Mouse (Mus musculus) limb, embryonic 12.5 days (tissue): Measurements from ENCODE around the gene Sel1l3. TPM values are rescaled to one million over a fixed set of nuclear protein-coding genes. Genes with fewer than 3 reads are reported as not detected.
A peak's percentile ranks its signal among the peaks of the same experiment; 100 is the strongest.

ENCODE experiments used
- ATAC-seq: fragments of 200-750 bp; cut with Nextera tagmentation; 2 replicates; pipeline ENCODE4 v1.8.0; 2017; ENCODE audit warnings: low read depth, moderate TSS enrichment; ENCODE audit not compliant: insufficient number of reproducible peaks, insufficient read depth, low FRiP score, low TSS enrichment
- H3K27ac ChIP-seq: fragments of 300-500 bp; sonication (generic); 2 replicates; pipeline ENCODE4 v1.5.1; 2016; ENCODE audit warnings: mild to moderate bottlenecking, moderate library complexity
- H3K27me3 ChIP-seq: fragments of 300-500 bp; sonication (generic); 2 replicates; pipeline ENCODE4 v1.6.1; 2016; ENCODE audit warnings: mild to moderate bottlenecking, moderate library complexity
- H3K36me3 ChIP-seq: fragments of 300-500 bp; sonication (generic); 2 replicates; pipeline ENCODE4 v1.6.1; 2016; ENCODE audit warnings: mild to moderate bottlenecking, moderate library complexity
- H3K4me1 ChIP-seq: fragments of 300-500 bp; sonication (generic); replicated peaks from 2 replicates; pipeline ENCODE4 v1.6.1; 2016
- H3K4me2 ChIP-seq: fragments of 300-500 bp; sonication (generic); 2 replicates; pipeline ENCODE4 v1.6.1; 2016; ENCODE audit warnings: mild to moderate bottlenecking, moderate library complexity
- H3K4me3 ChIP-seq: fragments of 300-500 bp; sonication (generic); replicated peaks from 2 replicates; pipeline ENCODE4 v1.5.1; 2016; ENCODE audit warnings: mild to moderate bottlenecking
- H3K9ac ChIP-seq: fragments of 300-500 bp; sonication (generic); replicated peaks from 2 replicates; pipeline ENCODE4 v1.6.1; 2016; ENCODE audit warnings: mild to moderate bottlenecking, moderate library complexity
- H3K9me3 ChIP-seq: fragments of 300-500 bp; sonication (generic); 2 replicates; pipeline ENCODE4 v1.6.1; 2016; ENCODE audit warnings: mild to moderate bottlenecking, moderate library complexity
- WGBS: fragments of 180-500 bp; shearing (Covaris S2); methylation state at CpG from one replicate; pipeline ENCODE4 v1.1.7; 2016; 5-methylcytosine and 5-hydroxymethylcytosine counted together
- polyA plus RNA-seq: library from polyadenylated mRNA; unstranded; fragments of >200 nt; fragmentation: Nextera tagmentation; extraction: Ambion mirVana; gene quantifications from 2 replicates; pipeline ENCODE4 v1.2.1, GENCODE M21; 2016

The Sel1l3 gene
- polyA plus RNA-seq, result 1.3 and 1.4 TPM in 2 replicates

- peaks cover 17% of the 10 kb centered on the region; the same call in 1 of the 2 replicates for H3K4me1 ChIP-seq
- under 1% methylated on average over 24 of the region's 29 CpGs for WGBS
- peak within 1 kb of the TSS; percentile 69 for H3K4me3 ChIP-seq
- H3K9me3 ChIP-seq, result no peaks in the 10 kb centered on the region
- no peaks in the 10 kb centered on the region for H3K36me3 ChIP-seq
- ATAC-seq, result no peak
- H3K4me2 ChIP-seq, result peak within 1 kb of the TSS; percentile 99
- peaks cover 63% of the 10 kb centered on the region for H3K27me3 ChIP-seq
- no peak within 1 kb of the TSS for H3K27ac ChIP-seq
- peak within 1 kb of the TSS; percentile 65 for H3K9ac ChIP-seq
These were observed at the start of gene Sel1l3 for GRCm38 (mm10) chr5:53213711-53214352. Sel1l3 (minus strand) TSS chr5:53213927.

GRCm38 (mm10) chr5:53261999-53262398, 48.3 kb upstream of the Sel1l3 start:
- no peak overlapping the region for H3K4me3 ChIP-seq
- no peak overlapping the region for H3K27ac ChIP-seq
- H3K9me3 ChIP-seq, result no peaks in the 10 kb centered on the region
- H3K4me2 ChIP-seq, result no peak overlapping the region
- 77% methylated on average over 10 of the region's 10 CpGs for WGBS
- H3K4me1 ChIP-seq, result peaks cover 17% of the 10 kb centered on the region
- H3K36me3 ChIP-seq, result no peaks in the 10 kb centered on the region
- no peak for ATAC-seq
- H3K27me3 ChIP-seq, result peaks cover 21% of the 10 kb centered on the region; the same call in 1 of the 2 replicates
- H3K9ac ChIP-seq, result no peak overlapping the region

GRCm38 (mm10) chr5:53259894-53260293, 46.2 kb upstream of the Sel1l3 start:
- WGBS, result 60% methylated on average over 5 of the region's 5 CpGs
- Histone ChIP-seq H3K9me3 (no peaks in the 10 kb centered on the region), H3K9ac (no peak overlapping the region), H3K4me3 (no peak overlapping the region), H3K4me1 (peaks cover 14% of the 10 kb centered on the region), H3K27ac (no peak overlapping the region), H3K27me3 (peaks cover 29% of the 10 kb centered on the region; the same call in 1 of the 2 replicates), H3K4me2 (no peak overlapping the region), H3K36me3 (no peaks in the 10 kb centered on the region)
- no peak for ATAC-seq

- Histone ChIP-seq H3K4me1 (peaks cover 14% of the 10 kb centered on the region), H3K9me3 (no peaks in the 10 kb centered on the region), H3K9ac (peak overlapping the region; percentile 47; the same call in 1 of the 2 replicates), H3K36me3 (no peaks in the 10 kb centered on the region), H3K27ac (no peak overlapping the region), H3K27me3 (peaks cover 29% of the 10 kb centered on the region; the same call in 1 of the 2 replicates), H3K4me2 (peak overlapping the region; percentile 80), H3K4me3 (peak overlapping the region; percentile 38)
- whole genome bisulfite sequencing, result 2% methylated on average over 29 of the region's 29 CpGs
- ATAC-seq, result no peak
These were observed 44.5 kb upstream of the Sel1l3 start for GRCm38 (mm10) chr5:53258038-53258786.

GRCm38 (mm10) chr5:53254821-53255220, 41.1 kb upstream of the Sel1l3 start:
- H3K9ac ChIP-seq, result no peak overlapping the region
- H3K9me3 ChIP-seq, result no peaks in the 10 kb centered on the region
- ATAC-seq, result no peak
- H3K4me1 ChIP-seq, result peaks cover 14% of the 10 kb centered on the region
- H3K4me2 ChIP-seq, result no peak overlapping the region
- peaks cover 29% of the 10 kb centered on the region; the same call in 1 of the 2 replicates for H3K27me3 ChIP-seq
- H3K36me3 ChIP-seq, result no peaks in the 10 kb centered on the region
- WGBS, result 74% methylated on average over 3 of the region's 3 CpGs
- no peak overlapping the region for H3K4me3 ChIP-seq
- H3K27ac ChIP-seq, result no peak overlapping the region

GRCm38 (mm10) chr5:53254154-53254553, 40.4 kb upstream of the Sel1l3 start:
- H3K9ac ChIP-seq, result no peak overlapping the region
- no peak overlapping the region for H3K4me3 ChIP-seq
- no peak for ATAC-seq
- no peaks in the 10 kb centered on the region for H3K9me3 ChIP-seq
- no peak overlapping the region for H3K27ac ChIP-seq
- H3K27me3 ChIP-seq, result peaks cover 27% of the 10 kb centered on the region; the same call in 1 of the 2 replicates
- no peak overlapping the region for H3K4me2 ChIP-seq
- H3K4me1 ChIP-seq, result peaks cover 20% of the 10 kb centered on the region
- no peaks in the 10 kb centered on the region for H3K36me3 ChIP-seq
- WGBS, result 84% methylated on average over 5 of the region's 5 CpGs

GRCm38 (mm10) chr5:53249431-53250061, 35.8 kb upstream of the Sel1l3 start:
- Histone ChIP-seq H3K27ac (no peak overlapping the region), H3K9me3 (no peaks in the 10 kb centered on the region), H3K27me3 (no peaks in the 10 kb centered on the region), H3K4me1 (peaks cover 6% of the 10 kb centered on the region; the same call in 1 of the 2 replicates), H3K4me2 (no peak overlapping the region), H3K36me3 (no peaks in the 10 kb centered on the region), H3K9ac (no peak overlapping the region), H3K4me3 (no peak overlapping the region)
- 37% methylated on average over 4 of the region's 4 CpGs for WGBS
- no peak for ATAC-seq

GRCm38 (mm10) chr5:53248499-53248898, 34.8 kb upstream of the Sel1l3 start:
- 85% methylated on average over 11 of the region's 11 CpGs for WGBS
- H3K4me3 ChIP-seq, result no peak overlapping the region
- H3K27ac ChIP-seq, result no peak overlapping the region
- no peaks in the 10 kb centered on the region for H3K27me3 ChIP-seq
- H3K9ac ChIP-seq, result no peak overlapping the region
- H3K4me1 ChIP-seq, result peaks cover 6% of the 10 kb centered on the region; the same call in 1 of the 2 replicates
- no peak overlapping the region for H3K4me2 ChIP-seq
- no peak for ATAC-seq
- no peaks in the 10 kb centered on the region for H3K9me3 ChIP-seq
- no peaks in the 10 kb centered on the region for H3K36me3 ChIP-seq

- H3K9me3 ChIP-seq, result no peaks in the 10 kb centered on the region
- no peaks in the 10 kb centered on the region for H3K36me3 ChIP-seq
- no peak overlapping the region for H3K4me3 ChIP-seq
- H3K27ac ChIP-seq, result no peak overlapping the region
- no peak overlapping the region for H3K4me2 ChIP-seq
- 71% methylated on average over 10 of the region's 10 CpGs for WGBS
- H3K9ac ChIP-seq, result no peak overlapping the region
- H3K4me1 ChIP-seq, result peaks cover 17% of the 10 kb centered on the region
- no peaks in the 10 kb centered on the region for H3K27me3 ChIP-seq
- ATAC-seq, result no peak
These were observed 30.2 kb upstream of the Sel1l3 start for GRCm38 (mm10) chr5:53243933-53244332.

- no peak for ATAC-seq
- Histone ChIP-seq H3K27ac (no peak overlapping the region), H3K9me3 (no peaks in the 10 kb centered on the region), H3K4me2 (no peak overlapping the region), H3K4me3 (no peak overlapping the region), H3K27me3 (no peaks in the 10 kb centered on the region), H3K9ac (no peak overlapping the region), H3K36me3 (no peaks in the 10 kb centered on the region), H3K4me1 (peaks cover 17% of the 10 kb centered on the region)
- WGBS, result 87% methylated on average over 7 of the region's 7 CpGs
These were observed 29.3 kb upstream of the Sel1l3 start for GRCm38 (mm10) chr5:53242865-53243499.

GRCm38 (mm10) chr5:53241963-53242362, 28.2 kb upstream of the Sel1l3 start:
- no peak for ATAC-seq
- H3K4me1 ChIP-seq, result peaks cover 17% of the 10 kb centered on the region
- H3K27ac ChIP-seq, result no peak overlapping the region
- no peaks in the 10 kb centered on the region for H3K36me3 ChIP-seq
- 85% methylated on average over 5 of the region's 5 CpGs for WGBS
- no peaks in the 10 kb centered on the region for H3K9me3 ChIP-seq
- no peaks in the 10 kb centered on the region for H3K27me3 ChIP-seq
- H3K4me3 ChIP-seq, result no peak overlapping the region
- H3K4me2 ChIP-seq, result no peak overlapping the region
- no peak overlapping the region for H3K9ac ChIP-seq
